Mouse (Mus musculus) heart, postnatal 0 days (tissue): ENCODE measurements at regions not wholly inside any gene's neighbourhood (a gene's known extent, or its start where the extent isn't known, plus 50 kb on each side); places are given as distances from the start of the nearest gene placed in this dataset.

Experiments used
- CTCF ChIP-seq: IDR thresholded peaks from 2 replicates; pipeline ENCODE4 v1.5.1; 2016; ENCODE audit warnings: antibody characterized with exemption, control low read depth, low read depth
- EP300 ChIP-seq: IDR thresholded peaks from 2 replicates; pipeline ENCODE4 v1.6.1; 2016; ENCODE audit warnings: antibody characterized with exemption, low read depth

- TF ChIP-seq EP300 = no peak
- no peak for TF ChIP-seq CTCF
These were observed 449.1 kb upstream of the Adamts9 start for GRCm38 (mm10) chr6:93392402-93392801.
